Mouse (Mus musculus): ENCODE measurements around the gene Usp46.
A peak's percentile ranks its signal among the peaks of the same experiment; 100 is the strongest.
"Not testable (repeated sequence)": the region's sequence is repeated elsewhere in the genome, so short reads cannot be mapped to it uniquely, and the experiment has no call there.

Usp46 gene

DNA sequence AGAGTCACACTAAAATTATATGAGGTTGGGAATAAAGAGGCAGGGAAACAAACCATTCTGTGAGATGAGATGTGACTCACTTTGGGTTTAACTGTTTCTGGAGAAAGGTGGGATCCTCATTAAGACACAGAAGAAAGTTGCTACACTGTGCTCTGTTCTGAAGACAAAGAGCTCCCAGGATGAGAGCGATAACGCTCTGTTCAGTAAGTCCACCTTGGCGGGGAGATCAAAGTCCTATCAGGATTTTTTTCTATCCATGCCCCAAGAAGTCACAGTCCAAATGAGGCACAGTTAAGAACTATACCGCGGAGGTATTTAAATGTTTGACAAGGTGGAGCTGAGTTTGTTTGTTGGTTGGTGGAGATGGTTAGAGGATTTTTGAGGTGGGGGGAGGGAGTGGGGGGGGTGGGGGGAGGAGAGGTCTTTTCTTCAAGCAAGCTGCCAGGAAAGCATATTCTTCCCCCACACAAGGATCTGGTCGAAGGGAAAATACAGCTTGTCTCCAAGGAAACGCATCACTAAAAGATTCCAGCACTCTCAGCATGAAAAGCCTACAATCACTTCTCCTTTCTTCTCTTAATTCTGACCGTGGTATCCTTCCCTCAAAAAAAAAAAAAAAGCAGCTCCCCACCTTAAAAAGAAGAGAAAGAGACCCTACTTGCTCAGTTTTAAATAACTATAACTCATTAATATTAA is 49.2 kb downstream of the Usp46 start:
- DNase-seq, result no peak

DNA sequence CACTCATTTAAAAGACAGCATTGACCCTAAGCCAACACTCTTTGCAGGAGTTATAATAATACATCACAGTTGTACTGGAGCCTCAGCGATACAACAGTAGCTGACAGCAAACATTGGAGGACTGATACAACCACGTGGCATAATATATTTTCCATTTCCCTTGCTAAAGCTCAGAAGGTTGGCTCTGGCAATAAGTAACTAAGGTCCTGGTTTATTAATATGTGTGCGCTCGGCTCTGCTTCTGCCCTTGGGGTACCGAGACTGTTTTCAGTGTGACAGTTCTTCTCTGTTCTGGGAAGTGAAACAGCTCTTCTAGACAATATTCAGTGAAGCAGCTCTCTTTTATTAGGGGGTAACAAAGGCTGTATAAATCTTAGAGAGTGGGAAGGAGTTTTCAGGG is 50.7 kb downstream of the Usp46 start:
- no peak for DNase-seq

GRCm38 (mm10) chr5:74011629-74012028 is 56.6 kb downstream of the Usp46 start:
- no peak for DNase-seq

- DNase-seq, result no peak
These were observed 60.6 kb downstream of the Usp46 start for GRCm38 (mm10) chr5:74007492-74008070.

- DNase-seq, result no peak
These were observed 62.3 kb downstream of the Usp46 start for GRCm38 (mm10) chr5:74005936-74006335.

DNA sequence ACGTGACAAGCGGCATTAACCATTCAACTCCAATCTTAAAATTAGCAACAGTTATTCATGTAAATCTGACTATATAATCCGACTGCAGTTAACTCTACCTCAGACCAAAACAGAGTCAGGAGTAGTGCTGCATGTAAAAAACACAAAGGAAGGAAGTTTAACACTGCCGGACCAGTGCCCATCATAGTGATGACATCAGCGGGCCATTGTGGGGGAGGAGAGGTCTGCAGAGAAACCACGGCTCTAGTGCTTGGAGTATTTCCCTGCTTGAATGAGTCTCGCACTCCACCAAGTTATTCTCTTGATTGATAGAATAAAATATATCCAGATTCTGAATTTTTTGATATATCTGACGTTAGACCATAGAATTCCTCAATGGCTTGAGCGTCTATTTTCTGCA is 66.5 kb downstream of the Usp46 start:
- no peak for DNase-seq

GRCm38 (mm10) chr5:73998966-73999365 is 69.3 kb downstream of the Usp46 start:
- no peak for DNase-seq

GRCm38 (mm10) chr5:73994850-73995249 is 73.4 kb downstream of the Usp46 start:
- DNase-seq, result no peak

DNA sequence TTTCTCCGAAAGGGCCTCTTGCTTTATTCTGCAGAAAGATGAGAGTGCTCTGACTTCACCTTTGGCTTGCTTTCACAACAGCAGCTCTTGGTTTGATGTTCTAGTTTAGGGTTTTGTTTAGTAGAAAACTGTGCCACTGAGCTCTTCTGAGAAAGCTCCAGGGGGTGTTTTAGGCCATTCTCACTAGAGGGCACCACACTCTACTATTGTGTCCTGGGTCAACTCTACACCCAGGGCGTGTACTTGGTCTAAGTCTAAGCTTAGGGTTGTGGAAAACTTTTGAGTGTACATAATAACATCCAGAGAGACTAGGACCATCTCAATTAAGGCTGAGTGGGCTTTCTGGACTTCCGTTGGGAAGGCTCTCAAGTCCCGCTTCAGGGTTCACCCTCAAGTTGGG is 74.7 kb downstream of the Usp46 start:
- peak; percentile 39 for DNase-seq

- no peak for DNase-seq
These were observed 75.9 kb downstream of the Usp46 start for GRCm38 (mm10) chr5:73992321-73992720.

DNA sequence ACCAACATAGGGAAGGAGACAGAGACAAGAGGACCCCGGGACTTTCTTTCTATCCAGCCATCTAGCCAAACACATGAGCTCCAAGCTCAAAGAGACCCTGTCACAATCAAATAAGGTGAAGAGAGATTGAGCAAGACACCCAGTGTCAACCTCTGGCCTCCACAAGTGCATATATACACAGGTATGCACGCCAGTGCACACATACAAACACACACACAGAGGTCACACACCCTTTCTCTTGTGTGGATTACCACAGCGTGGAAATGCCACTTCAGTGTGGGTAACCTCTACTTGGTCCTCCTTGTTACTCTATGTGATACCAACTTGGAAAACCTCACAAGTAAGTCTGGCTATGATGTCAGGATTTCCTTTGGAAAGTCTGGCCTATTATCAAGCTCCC is 78.7 kb downstream of the Usp46 start:
- DNase-seq, result no peak

GRCm38 (mm10) chr5:73987777-73988560 is 80.3 kb downstream of the Usp46 start:
- DNase-seq, result no peak

DNA sequence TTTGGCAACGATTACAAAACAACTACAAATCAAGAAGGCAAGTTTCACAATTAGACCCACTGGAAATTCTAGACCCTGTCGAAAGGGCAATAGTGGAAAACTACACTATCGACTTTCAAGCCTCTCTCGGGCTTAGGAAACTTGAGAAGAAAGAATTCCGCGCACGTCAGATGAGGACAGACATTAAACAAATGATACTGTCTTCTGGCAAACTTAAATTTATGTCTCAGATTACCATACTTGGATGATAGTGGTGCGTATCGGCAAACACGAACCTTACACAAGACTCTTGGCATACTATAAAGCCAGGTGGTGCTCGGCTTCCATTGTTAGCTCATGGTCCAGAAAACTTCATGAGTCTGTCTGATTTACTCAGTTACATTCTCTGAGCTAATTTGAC is 90.8 kb downstream of the Usp46 start:
- no peak for DNase-seq

- DNase-seq, result peak; percentile 27
These were observed 96.5 kb downstream of the Usp46 start for GRCm38 (mm10) chr5:73971701-73972100.

DNA sequence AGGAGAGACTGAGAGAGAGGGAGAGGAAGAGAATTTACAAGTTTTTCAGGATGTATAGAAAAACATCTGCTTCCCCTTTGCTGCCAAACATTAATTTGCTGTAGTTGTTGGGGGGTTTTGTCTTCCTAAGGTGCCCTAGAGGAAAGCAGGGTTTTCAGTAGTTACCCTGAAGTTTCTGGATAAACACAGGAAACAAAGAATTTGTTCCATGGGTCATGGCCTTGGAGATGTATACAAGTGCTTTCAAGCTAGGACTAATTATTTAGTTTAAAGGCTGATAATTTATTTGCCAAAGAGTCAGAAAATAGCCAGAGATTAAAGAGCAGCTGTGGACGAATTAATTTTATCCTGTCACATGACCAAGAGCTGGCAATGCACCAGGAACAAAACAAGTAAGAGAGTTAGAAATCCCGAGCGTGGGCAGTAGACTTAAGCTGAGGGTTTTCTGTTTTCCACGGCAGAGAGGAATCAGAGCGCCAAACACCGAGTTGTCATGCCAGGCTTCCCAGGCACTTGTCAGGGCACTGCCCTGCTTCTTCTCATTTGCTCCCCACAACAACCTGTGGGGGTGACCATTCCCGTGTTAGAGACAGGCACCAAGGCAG is 98.1 kb downstream of the Usp46 start:
- DNase-seq, result peak; percentile 50

- no peak for DNase-seq
These were observed 98.9 kb downstream of the Usp46 start for GRCm38 (mm10) chr5:73969338-73969737.

- DNase-seq, result no peak
These were observed 108.5 kb downstream of the Usp46 start for GRCm38 (mm10) chr5:73959779-73960178.

- not testable (repeated sequence) for DNase-seq
These were observed 109.6 kb downstream of the Usp46 start for GRCm38 (mm10) chr5:73958614-73959013.

DNA sequence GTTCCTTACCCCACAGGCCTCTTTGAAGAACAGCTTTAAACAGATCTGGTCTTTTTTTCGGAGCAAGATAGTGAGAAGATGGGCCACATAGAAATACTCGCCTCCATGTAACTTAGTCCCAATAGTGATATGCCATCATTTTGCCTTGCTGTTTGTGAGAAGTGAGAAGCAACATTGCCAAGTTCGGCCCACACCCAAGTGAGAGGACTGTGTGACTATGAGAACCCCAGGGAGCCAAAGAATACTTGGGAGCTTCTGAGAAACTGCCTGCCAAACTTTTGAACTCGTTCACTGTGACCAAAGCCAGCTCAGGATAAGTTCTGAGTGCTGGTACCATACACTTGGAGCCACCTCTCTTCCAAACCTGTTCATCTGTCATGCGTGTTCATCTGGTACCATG is 110.1 kb downstream of the Usp46 start:
- no peak for DNase-seq

- no peak for DNase-seq
These were observed 112.5 kb downstream of the Usp46 start for GRCm38 (mm10) chr5:73955691-73956090.

DNA sequence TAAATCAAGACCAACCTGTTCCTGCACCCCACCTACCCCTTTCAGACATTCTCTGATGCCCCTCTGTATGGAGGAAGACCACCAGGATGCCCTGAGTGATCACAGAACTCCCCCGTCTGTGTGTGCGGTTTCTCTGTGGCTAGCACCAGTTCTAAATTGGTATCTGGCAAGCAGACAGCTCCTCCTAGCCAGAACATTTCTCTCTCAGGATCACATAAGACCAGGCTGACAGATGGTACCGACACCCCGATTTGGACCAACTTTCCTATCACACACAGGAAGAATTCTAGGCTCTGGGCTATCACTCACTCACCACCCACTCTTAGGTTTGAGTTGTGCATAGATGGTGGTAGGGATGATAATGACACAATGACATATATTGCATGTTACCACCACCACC is 113.2 kb downstream of the Usp46 start:
- DNase-seq, result no peak

GRCm38 (mm10) chr5:73953066-73953614 is 115.1 kb downstream of the Usp46 start:
- no peak for DNase-seq

GRCm38 (mm10) chr5:73951649-73952000 is 116.6 kb downstream of the Usp46 start:
- no peak for DNase-seq
